Mouse (Mus musculus): ENCODE data around the gene Kank4.

Kank4 gene

DNA sequence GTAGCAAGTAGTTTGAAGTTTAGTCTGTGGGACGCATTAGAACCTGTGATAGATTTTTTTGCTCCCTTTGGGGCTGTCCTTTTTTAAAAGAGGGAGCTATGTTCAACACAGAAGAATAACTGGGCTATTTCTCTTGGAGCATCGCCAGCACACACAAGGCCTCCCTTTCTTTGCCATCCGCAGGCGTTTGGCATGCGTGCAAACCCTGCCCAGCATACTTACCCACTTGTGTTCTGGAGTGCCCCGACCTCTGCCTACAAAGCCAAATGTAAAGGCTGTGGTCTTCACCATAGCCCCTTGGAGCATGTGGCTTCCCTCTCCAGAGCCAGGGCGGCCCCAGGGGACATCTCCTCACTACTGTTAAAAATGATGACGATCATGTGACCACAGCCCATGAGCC is 16.5 kb downstream of the Kank4 start:
- ChIA-PET CTCF (no interaction called here), POLR2A (interaction anchor here in 2 of 4 experiments (1.6 kb wide), 2 partner anchors 11 to 73 kb away, joined by 3 to 5 read pairs; no protein-coding TSS in a partner anchor)

DNA sequence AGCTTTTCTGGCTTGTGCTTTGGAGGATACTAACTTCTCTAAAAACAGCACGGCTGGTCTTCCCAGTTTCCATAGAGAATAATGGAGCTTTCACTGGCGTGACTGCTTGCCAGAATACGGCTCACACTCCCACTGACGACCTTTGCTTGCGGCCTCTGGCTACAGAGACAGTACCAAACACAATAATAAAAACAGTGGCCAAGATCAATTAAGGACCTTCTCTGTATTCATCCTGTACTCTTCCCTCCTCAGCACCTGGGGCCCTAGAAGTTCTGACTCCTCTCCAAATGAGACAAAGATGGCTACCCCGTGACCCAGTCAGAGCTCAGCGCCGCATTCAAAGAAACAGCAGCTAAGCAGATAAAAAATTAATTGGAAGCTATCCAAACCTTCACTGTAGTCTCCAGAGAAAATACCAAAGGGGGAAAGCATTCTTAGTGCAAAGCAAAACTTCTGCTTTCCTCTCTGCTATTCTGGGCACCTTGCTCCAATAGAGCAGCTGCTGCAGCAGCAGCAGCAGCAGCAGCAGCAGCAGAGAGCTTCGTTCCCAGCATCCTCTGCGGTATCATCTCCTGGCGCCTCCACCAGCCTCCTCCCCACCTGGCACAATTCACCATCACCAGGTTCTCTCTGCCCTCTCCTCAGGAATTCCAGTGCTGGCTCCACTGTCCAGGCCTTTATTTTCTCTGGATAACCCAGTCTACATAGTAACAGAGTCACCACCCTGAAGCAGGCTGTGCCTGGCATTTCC is 20.6 kb downstream of the Kank4 start:
- ChIA-PET POLR2A (interaction anchor here in 3 of 4 experiments (0.6 to 2.9 kb wide), 37 partner anchors 8 to 126 kb away, joined by 3 to 20 read pairs (median 4); partner anchors contain the start of genes Kank4 (in 1 of the 3) and Usp1 (in 1 of the 3)), CTCF (interaction anchor here in 2 of 4 experiments (0.7 to 1.5 kb wide), 5 partner anchors 9 to 71 kb away, joined by 3 to 4 read pairs (median 3); no protein-coding TSS in a partner anchor)

DNA sequence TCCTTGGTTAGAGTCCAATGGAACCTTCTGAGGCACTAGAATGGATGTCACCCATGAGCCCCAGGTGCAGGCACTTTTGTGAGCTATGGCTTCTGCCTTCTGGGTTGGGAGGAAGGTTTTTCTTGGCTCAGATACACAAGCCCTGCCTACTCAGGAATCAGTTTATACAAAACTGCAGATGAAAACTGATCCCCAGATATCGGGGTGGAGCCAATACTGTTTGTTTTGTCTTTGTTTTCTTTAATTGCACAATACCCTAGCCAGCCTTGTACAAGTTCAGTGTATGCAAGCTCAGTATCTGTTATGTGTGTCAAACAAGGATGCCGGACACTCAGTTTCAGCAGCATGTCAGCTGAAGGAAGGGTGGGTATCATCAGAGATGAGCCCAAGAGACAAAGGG is 22.1 kb downstream of the Kank4 start:
- ChIA-PET POLR2A (interaction anchor here in 3 of 4 experiments (0.9 to 2.9 kb wide), 10 partner anchors 8 to 128 kb away, joined by 3 to 20 read pairs (median 3); partner anchors contain the start of gene L1td1 (in 1 of the 3)), CTCF (interaction anchor here in 1 of 4 experiments (0.6 kb wide), 1 partner anchor 32 kb away, joined by 3 read pairs; no protein-coding TSS in a partner anchor)

DNA sequence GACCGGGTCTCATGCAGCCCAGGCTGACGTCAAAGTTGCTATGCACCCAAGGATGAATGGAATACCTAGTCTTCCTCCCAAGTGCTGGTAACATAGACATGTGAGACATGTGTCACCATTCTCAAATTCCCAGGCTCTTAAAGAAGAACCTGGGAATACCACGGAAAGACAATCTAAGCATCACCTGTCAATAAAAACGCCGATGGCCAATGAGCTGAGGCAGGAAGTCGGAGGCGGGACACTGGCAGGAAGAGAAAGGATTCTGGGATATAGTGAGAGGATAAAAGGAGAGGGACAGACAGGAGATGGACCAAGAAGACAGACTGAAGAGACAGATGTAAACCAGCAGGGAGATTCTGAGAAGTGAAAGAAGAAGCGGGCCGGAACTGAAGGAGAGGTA is 23.9 kb downstream of the Kank4 start:
- POLR2A ChIA-PET: interaction anchor here in 3 of 4 experiments (0.7 to 2.3 kb wide), 16 partner anchors 8 to 653 kb away, joined by 3 to 9 read pairs (median 4); partner anchors contain the start of gene Kank4 (in 1 of the 3)
- CTCF ChIA-PET: interaction anchor here in 2 of 4 experiments (0.6 to 1.7 kb wide), 3 partner anchors 9 to 68 kb away, joined by 6 to 15 read pairs (median 7); no protein-coding TSS in a partner anchor

DNA sequence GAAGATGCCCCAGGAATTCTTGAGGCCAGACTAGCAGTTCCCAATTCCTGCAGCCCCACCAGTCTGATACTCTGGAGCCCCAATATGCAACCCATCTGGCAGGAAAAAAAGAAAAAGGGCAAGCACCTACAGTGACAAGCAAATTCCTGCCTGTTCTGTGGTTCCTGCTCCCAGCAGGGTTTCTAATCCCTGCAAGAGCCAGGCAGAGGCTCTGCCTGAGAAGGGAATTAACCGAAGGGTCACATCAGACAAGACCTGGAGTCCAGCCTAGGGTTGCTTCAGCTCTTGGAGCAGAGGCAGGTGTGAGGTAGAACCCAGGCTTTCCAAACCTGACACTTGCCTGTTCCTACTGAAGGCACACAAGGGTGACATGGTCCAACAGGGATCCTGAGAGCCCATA is 26.6 kb downstream of the Kank4 start:
- CTCF ChIA-PET: no interaction called here
- POLR2A ChIA-PET: interaction anchor here in 3 of 4 experiments (0.8 to 2.1 kb wide), 9 partner anchors 10 to 1079 kb away, joined by 3 to 12 read pairs (median 6); partner anchors contain the start of genes Kank4 (in 1 of the 3) and Usp1 (in 1 of the 3)

DNA sequence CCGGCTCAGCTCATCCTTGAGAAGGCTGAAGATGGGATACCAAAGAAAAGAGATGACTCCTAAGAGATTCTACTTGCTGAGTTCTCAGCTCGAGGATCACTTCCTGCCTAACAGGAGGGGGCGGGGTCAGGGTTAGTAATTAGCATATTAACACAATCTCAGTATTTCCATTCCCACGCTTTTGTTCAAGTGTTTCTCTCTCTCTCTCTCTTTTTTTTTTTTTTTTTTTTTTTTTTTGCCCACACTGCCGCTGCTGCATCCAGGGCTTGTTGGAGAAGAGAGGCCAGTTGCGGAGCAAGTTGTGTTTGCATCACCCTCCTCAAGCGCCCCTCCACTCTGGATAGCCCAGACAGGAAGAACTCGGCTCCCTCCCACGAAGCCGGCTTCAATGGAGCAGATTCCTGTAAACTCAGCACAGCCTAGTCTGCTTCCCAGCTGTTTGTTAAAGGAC is 27.5 kb downstream of the Kank4 start:
- ChIA-PET POLR2A (interaction anchor here (0.6 to 2.2 kb wide), 29 partner anchors 9 to 1078 kb away, joined by 3 to 12 read pairs (median 4); partner anchors contain the start of genes L1td1 (in 2 of the 4), Kank4 (in 1 of the 4) and Usp1 (in 1 of the 4)), CTCF (interaction anchor here in 2 of 4 experiments (0.6 to 1.3 kb wide), 2 partner anchors 64 to 414 kb away, joined by 3 to 4 read pairs; no protein-coding TSS in a partner anchor)

DNA sequence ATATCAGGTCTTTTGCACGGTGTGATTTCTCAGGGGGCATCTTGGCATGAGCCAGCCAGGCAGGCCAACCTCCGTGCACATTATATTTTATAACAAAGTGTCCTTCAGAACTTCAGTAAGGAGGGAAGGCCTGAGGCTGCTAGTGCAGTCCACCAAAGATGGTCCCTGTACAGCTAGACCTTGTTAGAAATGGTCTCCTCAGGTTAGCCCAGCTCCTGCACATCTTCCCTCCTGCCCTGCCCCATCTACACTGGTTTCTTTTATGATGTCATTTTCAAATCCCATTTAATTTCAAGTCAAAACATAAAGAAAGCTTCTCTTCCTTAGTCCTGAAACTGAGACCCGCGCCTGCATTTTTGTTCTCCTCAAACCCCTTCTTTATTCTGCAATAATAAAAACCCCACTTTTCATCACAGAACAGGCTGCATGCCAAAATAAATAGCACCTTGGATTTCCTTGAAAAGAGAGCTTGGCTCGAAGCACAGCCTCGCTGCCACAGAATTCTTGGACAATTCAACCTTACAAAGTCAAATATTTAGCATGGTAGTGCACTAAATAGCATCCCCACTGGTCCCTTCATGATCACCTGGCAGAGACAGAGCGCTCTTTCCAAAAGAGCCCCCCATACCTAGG is 28.1 kb downstream of the Kank4 start:
- CTCF ChIA-PET: interaction anchor here in 2 of 4 experiments (0.6 to 1.3 kb wide), 3 partner anchors 64 to 1896 kb away, joined by 3 to 10 read pairs (median 4); no protein-coding TSS in a partner anchor
- POLR2A ChIA-PET: interaction anchor here (0.6 to 3.5 kb wide), 29 partner anchors 7 to 1205 kb away, joined by 3 to 20 read pairs (median 4); partner anchors contain the start of genes L1td1 (in 2 of the 4), Kank4 (in 1 of the 4) and Usp1 (in 1 of the 4)

DNA sequence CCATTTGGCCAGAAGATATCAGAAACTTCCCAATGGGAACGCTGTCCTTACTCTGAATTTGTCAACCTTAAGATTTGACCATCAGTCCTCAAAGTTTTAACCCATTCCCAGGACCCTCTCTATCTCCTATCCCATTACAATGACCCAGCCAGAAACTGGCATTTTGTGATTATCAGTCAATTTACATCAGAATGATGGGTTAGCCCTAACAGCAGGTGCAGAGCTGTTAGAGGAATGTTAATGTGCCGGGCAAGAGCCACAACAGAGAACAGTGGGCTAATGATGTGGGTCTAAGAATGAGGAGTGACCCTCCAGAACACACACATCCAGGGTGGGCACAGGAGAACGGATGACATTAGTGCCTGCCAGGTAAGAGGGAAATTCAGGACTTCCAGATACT is 31.1 kb downstream of the Kank4 start:
- CTCF ChIA-PET: interaction anchor here in 3 of 4 experiments (0.6 to 1.4 kb wide), 3 partner anchors 47 to 137 kb away, joined by 3 to 13 read pairs (median 4); no protein-coding TSS in a partner anchor
- POLR2A ChIA-PET: interaction anchor here in 3 of 4 experiments (0.6 to 3.5 kb wide), 44 partner anchors 8 to 867 kb away, joined by 3 to 25 read pairs (median 4); partner anchors contain the start of genes Kank4 (in 2 of the 3), L1td1 (in 2 of the 3) and Usp1 (in 1 of the 3)

DNA sequence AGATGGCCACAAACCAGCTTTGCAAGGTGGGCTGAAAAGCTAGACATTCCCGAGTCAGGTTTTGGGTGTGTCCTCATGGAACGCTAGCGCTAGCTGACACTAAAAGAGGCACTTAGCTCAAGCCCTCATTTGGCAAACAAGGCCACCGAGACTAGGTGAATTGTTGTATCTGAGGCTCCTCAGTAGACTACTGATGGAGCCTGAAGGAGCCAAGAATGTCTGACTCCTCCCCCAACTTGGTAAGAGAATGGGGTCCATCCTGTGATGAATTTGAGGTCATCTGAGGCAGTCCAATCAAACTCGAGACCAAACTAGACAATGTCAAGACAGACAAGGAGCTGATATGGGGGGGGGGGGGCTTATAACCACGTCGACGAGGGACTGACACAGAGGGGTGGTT is 31.5 kb downstream of the Kank4 start:
- POLR2A ChIA-PET: interaction anchor here in 3 of 4 experiments (0.6 to 3.5 kb wide), 44 partner anchors 7 to 868 kb away, joined by 3 to 25 read pairs (median 4); partner anchors contain the start of genes Kank4 (in 3 of the 3), L1td1 (in 2 of the 3) and Usp1 (in 1 of the 3)
- CTCF ChIA-PET: interaction anchor here in 2 of 4 experiments (0.6 to 1.4 kb wide), 3 partner anchors 51 to 137 kb away, joined by 4 to 14 read pairs (median 13); no protein-coding TSS in a partner anchor

DNA sequence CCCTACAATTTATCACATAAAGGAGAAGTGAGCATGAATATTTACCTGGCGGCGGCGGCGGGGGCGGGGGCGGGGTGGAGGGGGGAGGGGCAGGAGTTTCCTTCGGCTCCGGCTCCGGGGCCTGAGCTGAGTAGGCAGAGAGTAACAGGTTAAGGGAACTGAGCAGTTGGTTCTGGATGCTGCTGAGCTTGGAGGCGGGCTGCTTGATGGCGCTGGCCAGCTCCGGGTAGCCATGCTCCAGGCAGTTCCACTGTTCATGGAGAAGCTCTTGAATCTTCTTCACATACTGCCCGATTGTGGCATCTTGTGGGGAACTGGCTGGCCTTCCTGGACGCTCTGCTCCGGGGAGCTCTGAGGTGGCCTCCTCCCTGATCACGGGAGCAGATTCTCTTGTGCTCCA is 39.1 kb downstream of the Kank4 start:
- CTCF ChIA-PET: interaction anchor here (0.5 to 1.7 kb wide), 5 partner anchors 10 to 145 kb away, joined by 3 to 15 read pairs (median 3); no protein-coding TSS in a partner anchor
- POLR2A ChIA-PET: interaction anchor here (0.5 to 3.0 kb wide), 38 partner anchors 8 to 938 kb away, joined by 3 to 15 read pairs (median 5); partner anchors contain the start of genes Alg6 (in 1 of the 4) and Usp1 (in 1 of the 4)

DNA sequence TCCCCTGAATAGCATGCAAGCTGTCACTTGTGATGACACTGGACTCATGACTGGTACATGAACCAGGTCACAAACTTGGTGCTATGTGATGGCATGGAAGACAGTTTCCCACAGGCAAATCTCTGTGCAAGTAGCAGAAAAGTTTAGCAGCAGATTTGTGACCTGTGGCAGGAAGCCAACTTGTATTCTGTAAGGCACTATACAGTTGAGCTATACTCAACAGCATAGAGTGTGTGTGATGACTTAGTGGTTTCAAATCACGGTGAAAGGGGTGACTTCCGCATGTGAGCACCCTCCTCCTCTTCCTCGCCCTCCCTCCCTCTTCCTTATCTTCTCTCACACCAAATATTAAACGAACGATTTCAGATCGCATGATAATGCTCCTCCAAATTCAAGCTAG is 39.9 kb downstream of the Kank4 start:
- CTCF ChIA-PET: interaction anchor here in 1 of 4 experiments (1.7 kb wide), 1 partner anchor 52 kb away, joined by 9 read pairs; no protein-coding TSS in a partner anchor
- POLR2A ChIA-PET: interaction anchor here in 1 of 4 experiments (0.5 to 2.1 kb wide), 4 partner anchors 14 to 42 kb away, joined by 3 to 15 read pairs (median 5); no protein-coding TSS in a partner anchor

DNA sequence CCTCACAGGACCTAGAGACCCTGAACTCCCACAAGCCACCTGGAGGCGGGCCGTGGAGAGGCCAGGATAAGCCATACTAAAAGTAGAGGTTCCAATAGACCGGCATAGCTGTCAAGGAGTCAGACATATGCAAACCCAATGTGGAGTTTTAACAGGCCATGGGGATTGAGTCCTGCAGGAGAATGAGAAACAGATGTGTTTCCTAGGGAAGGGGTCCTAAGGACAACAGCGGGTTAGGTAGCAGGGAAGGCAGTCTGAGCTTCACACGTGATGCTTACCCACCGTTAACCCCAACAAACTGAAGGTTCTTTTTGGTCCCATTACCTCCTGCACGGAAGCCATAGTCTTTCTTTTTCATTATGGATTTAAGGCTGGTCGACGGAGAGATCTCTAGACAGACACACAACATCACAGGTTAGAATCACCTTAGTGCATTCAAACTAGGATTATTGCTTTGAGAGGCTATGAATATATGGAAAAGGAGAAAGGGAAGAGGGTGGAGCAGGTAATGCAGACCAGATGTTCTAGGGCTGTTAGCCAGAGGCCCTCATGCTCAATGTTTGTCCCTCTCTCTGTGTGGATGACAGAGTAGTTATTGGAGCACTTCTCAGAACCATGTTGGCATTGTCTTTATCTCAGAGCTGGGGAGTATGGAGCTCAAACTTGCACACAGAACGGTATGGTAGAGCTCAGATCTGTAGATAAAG is 40.5 kb downstream of the Kank4 start:
- CTCF ChIA-PET: interaction anchor here in 1 of 4 experiments (0.5 kb wide), 1 partner anchor 31 kb away, joined by 6 read pairs; no protein-coding TSS in a partner anchor

DNA sequence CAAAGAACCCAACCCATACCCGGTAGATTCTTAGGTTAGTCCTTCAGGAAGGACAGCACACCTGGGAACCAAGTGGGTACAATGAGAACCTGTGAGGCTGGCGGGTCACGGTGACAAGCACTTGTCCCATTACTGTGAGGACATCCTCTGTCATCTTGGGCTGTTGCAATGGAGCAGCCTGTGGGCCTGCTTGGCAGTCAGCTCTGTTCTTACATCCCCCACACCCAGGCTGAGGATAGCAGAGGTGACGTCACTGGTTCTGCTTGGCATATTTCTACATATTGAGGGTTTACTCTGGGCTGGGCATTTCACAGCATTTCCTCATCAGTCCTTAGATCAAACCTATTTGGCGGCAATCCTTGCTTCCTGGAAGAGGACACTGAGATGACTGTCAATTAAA is 43.6 kb downstream of the Kank4 start:
- POLR2A ChIA-PET: interaction anchor here in 3 of 4 experiments (0.9 to 2.1 kb wide), 6 partner anchors 8 to 109 kb away, joined by 3 to 7 read pairs (median 4); no protein-coding TSS in a partner anchor
- CTCF ChIA-PET: no interaction called here

More for the DNA sequence above, 40.5 kb downstream of the Kank4 start:
- POLR2A ChIA-PET: interaction anchor here in 2 of 4 experiments (0.6 to 2.1 kb wide), 2 partner anchors 36 to 75 kb away, joined by 5 to 15 read pairs; no protein-coding TSS in a partner anchor

DNA sequence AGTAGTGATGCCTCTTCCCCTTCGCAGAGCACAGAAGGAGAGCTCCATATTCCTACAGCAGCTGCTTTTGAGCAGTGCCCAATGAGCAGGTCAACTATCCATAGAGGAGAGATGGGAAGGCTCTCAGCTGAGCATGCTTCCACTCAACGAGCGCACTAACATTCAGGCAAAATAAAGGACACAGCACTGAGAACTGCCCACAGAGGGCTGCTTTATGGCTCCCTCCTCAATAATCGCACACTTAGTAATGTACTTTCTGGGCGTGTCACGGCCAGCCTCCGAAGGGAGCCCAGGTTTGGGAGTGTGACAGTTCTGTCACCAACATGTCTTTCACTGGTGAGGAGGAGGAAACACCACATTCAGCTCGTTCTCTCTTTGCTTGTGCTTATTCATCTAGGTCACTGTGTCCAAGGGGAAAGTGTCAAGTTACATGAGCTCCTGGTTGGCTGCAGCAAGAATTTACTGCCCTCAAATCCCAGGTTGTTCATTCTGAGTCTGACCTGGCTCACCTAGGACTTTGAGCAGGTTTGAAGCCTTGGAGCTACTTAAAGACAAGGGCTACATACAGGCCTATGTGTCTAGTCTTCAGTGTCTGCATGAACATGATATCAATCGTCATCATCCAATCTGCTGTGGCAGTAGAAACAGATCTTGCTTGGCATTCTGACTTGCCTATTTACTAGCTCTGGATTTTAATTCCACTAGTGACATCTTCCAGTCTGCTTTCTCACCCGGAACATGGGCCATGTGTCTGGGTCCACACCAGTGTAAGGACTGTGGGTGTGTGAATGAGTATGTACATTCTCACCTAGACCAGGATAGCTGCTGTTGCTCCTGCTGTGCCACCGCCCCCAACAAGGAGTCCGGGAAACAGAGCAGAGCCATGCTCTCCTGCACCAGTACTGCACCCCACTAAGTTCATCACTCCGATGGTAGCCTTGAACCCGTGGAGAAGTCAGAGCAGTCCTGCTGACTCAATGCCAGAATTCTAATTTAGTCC is 49.9 kb downstream of the Kank4 start:
- CTCF ChIA-PET: interaction anchor here in 3 of 4 experiments (0.5 to 0.6 kb wide), 4 partner anchors 11 to 1083 kb away, joined by 3 to 6 read pairs (median 3); no protein-coding TSS in a partner anchor
- POLR2A ChIA-PET: interaction anchor here in 3 of 4 experiments (0.6 to 2.2 kb wide), 11 partner anchors 11 to 40 kb away, joined by 3 to 8 read pairs (median 5); no protein-coding TSS in a partner anchor

DNA sequence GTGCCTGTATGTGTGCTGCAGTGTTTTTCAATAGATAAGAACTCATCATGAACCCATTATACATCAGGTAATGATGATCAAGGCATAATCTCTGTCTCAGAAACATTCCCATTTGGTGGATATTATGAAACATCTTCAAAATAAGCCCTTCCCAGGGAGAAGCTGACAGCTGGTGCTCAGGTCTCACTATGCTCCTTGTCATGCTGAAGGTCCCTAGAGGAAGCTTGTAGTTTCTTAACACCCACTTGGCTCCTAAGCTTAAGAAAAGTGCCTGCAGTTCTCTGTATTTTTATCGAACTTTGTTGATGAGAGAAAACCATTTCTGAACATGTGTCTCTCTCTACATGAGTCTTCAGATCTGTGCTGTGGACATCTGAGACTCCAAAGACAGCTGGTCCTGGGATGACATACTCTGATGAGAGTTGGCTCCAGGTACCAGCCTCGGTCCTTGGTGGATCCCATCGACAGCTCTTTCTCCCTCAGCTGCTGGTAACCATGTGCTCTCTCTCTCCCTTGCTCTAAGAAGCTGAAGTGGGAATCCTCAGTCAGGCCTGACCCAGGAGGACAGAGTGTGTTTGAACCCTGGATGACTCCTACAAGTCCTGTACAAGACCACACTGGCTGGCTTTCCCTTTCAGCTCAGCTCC is 58.3 kb downstream of the Kank4 start:
- ChIA-PET CTCF (interaction anchor here in 2 of 4 experiments (0.8 to 1.9 kb wide), 2 partner anchors 33 to 37 kb away, joined by 3 to 6 read pairs; no protein-coding TSS in a partner anchor), POLR2A (interaction anchor here in 2 of 4 experiments (0.6 to 1.8 kb wide), 4 partner anchors 13 to 58 kb away, joined by 3 to 7 read pairs (median 3); partner anchors contain the start of gene Kank4 (in 1 of the 2))
